Mouse (Mus musculus): ENCODE results near the gene Banp. TPM values are rescaled to one million over a fixed set of nuclear protein-coding genes. Genes with fewer than 3 reads are reported as not detected.

The Banp gene
- polyA plus RNA-seq (2012; rRNA removed; ENCODE audit: low replicate concordance), result 30.8 and 32.2 TPM in 2 replicates

DNA sequence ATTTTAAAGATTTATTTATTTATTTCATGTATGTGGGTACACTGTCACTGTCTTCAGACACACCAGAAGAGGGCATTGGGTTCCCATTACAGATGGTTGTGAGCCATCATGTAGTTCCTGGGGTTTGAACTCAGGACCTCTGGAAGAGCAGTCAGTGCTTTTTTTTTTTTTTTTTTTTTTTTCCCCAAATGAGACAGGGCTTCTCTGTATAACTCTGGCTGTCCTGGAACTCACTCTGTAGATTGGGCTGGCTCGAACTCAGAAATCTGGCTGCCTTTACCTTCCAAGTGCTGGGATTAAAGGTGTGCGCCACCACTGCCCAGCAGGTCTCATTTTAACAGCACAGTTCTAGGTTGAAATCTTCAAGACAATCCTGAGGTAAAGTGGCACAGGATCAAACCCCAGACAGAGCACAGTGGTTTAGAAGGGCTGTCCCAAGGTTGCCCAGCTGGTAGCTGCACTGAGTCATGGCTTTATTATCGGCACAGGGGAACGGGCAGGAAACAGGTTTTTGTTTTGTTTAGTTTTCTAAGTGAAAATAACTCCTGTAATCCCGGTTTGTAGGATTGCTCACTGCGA lies at the start of gene Banp:
Banp (plus strand) TSS at position 529 of the 579 bp plus-strand sequence.

GRCm38 (mm10) chr8:121907587-121908248 lies 41.8 kb upstream of the Banp start, which contains the start of gene Slc7a5:
Gene Slc7a5, minus strand, starts transcription at chr8:121907694.

GRCm38 (mm10) chr8:121944831-121945230 lies 4.7 kb upstream of the Banp start, which contains the start of gene Car5a:
Gene Car5a, minus strand, starts transcription at chr8:121944904.

Other genes with a start within 250 kb of the Banp start
- gene Jph3, start 220.1 kb upstream of the Banp start, polyA plus RNA-seq (2012; rRNA removed; ENCODE audit: low replicate concordance), result 0.47 and 0.57 TPM in 2 replicates
- 8.1 and 11.5 TPM in 2 replicates for gene Klhdc4, start 120.2 kb upstream of the Banp start, polyA plus RNA-seq (2012; rRNA removed; ENCODE audit: low replicate concordance)
- gene Slc7a5, start 42.1 kb upstream of the Banp start, polyA plus RNA-seq (2012; rRNA removed; ENCODE audit: low replicate concordance), result 8.0 and 13.5 TPM in 2 replicates
- 0.11 and 0.39 TPM in 2 replicates for gene Car5a, start 4.8 kb upstream of the Banp start, polyA plus RNA-seq (2012; rRNA removed; ENCODE audit: low replicate concordance)

All from duodenum, adult 2 months (tissue).